Mouse (Mus musculus): ENCODE measurements around the gene Rnf114.
A peak's percentile ranks its signal among the peaks of the same experiment; 100 is the strongest.

Gene Rnf114

DNA sequence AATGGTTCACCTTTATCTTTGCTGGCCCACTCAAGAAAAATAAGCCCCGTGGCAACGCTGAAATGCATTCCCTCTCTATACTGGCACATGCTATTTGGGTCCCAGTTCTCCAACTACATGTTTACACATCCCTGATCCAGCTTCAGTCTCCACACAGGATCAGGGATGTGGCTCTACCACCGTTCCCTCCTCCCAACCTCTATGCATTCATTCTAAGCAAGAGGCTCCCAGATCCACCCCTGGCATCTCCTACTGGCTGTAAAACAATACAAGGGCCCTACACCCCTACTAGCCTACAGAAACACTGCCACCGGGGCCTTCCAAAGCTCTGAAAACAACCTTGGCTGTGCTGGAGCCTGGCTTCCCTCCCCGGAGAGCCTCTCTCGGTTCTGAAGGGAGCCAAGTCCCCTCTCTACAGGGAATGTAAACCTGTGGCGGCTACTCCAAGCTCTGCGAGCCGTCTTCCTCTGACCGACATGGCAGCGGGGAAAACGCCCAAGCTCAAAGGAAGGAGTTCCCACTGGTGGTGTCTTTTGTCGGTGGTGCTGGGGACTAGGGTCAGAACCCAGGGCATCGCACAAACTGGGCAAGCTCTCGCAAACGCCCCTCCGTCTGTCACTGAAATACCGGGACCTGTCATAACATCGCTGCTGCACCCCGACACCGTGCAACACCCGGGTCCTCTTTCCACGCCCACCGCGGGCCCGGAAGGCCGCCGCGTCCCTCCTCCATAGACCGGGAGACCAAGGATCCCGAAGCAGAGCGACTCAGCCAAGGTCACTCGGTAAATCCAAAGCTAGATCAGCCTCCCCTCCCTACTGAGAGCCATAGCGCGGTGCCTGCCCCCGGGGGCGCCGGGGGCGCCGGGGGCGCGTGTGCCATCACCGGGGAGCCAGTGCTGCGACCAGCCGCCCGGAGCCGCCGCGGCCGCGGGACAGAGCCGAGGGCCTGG, at the start of gene Rnf114:
Rnf114 (plus strand) TSS at position 889 of the 952 bp plus-strand sequence.
- peak; percentile 34 for DNase-seq

DNA sequence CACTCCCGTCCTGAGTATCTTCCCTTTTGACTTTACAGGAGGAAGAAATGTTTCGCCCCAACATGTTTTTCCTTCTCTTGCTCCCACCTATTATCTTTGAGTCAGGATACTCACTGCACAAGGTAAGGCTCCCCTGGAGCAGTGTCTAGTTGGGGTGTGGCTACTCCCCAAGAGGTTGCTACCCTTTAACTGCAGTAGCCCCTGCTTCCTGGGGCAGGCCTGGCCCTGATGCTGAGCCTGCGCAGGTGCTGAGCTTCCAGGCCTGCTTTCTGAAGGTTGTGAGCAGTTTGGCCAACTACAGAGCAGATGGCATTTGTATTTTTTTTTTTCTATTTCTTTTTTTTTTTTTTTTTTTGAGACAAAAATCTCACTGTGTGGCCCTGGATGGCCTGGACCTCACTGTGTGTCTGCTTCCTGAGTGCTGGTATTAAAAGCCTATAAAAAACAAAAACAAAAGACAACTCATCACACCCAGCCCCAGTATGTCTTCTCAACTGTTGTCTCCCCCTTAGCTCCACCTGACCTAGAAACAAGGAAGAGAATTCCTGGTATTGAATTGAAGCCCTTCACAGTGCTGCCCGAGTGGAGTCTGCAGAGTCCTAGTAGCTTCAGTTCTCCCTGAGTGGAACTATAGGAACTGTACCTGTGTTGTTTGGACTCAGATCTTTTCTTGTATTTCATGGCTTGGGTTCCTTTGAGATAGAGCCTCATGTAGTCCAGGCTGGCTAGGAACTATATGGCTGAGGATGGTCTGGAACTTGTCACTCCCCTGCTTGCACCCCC, 48.8 kb upstream of the Rnf114 start:
- no peak for DNase-seq

DNA sequence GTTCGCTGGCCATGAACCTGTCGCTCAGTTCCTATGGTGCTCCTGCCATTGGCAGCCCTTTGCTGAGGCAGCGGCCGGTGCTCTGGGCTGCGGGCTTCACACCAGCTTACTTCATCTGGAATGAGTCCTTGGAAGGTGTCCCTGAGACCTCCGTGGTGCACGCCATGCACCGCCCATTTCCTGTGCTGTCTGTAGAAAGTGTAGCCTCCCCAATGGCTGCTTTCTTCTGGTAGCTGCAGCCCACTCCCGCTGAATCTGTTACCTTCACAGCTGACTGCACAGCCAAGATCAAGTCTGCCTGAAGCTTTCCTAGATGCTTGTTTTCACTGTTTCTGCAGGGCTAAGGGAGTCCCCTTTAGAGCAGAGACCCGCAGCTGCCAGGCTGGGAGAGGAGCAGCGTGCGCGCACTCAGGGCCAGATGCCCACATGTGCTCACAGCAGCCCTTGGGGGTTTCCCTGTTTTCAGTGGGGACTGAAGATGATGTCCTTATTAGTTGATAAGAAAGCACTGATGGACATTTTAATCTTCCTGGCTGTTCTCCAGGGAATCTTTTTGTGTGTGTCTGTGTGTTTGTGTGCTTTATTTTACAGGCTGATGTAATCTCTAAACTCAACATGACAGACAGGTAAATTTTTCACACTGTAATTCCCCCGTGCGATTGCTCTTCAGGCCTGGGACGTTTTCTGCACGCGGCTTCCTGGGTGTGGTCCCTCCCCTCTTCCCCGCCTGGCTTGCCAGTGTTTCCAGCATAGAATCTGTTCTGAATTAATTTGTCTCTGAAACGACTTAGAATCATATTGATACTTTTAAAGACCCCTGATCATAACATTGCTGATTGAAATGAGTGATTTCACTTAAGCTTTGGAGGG, 46.3 kb upstream of the Rnf114 start:
- DNase-seq = no peak

DNA sequence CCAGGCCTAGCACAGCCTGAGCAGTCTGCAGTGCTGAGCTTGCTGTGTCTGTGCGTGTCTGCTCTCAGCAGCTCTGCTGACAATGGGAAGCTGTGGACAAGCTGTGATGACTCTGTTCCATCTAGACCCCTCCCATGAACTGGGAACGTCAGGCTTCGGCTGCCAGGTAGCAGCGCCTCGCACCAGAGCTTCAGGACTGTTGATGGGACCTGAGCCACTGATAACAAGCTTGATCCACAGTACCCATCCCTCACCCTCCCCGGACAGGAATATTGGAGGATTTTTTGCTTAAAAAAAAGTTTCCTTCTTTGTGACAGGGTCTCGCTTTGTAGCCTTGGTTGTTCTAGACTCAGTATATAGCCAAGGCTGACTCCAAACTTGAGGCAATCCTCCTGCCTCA, 45.2 kb upstream of the Rnf114 start:
- no peak for DNase-seq

DNA sequence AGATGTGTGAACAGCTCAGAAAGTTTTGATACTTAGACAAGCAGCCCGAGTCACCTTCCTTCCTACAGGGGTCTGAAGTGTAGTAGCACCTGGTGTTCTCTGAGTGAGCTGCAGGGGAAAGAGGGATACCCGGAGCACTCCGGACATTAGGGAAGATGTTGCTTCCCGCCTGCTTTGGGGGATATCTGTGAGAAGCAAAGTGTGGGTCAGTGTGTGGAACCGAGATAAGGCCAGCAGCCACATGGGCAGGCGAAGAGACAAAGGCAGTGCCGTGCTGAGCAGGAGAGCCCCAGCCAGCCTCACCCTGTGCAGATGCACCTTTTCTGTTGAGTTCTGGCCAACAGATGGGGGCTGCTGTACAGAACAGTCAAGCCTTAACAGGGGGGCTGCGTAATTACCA, 44.8 kb upstream of the Rnf114 start:
- DNase-seq = no peak

DNA sequence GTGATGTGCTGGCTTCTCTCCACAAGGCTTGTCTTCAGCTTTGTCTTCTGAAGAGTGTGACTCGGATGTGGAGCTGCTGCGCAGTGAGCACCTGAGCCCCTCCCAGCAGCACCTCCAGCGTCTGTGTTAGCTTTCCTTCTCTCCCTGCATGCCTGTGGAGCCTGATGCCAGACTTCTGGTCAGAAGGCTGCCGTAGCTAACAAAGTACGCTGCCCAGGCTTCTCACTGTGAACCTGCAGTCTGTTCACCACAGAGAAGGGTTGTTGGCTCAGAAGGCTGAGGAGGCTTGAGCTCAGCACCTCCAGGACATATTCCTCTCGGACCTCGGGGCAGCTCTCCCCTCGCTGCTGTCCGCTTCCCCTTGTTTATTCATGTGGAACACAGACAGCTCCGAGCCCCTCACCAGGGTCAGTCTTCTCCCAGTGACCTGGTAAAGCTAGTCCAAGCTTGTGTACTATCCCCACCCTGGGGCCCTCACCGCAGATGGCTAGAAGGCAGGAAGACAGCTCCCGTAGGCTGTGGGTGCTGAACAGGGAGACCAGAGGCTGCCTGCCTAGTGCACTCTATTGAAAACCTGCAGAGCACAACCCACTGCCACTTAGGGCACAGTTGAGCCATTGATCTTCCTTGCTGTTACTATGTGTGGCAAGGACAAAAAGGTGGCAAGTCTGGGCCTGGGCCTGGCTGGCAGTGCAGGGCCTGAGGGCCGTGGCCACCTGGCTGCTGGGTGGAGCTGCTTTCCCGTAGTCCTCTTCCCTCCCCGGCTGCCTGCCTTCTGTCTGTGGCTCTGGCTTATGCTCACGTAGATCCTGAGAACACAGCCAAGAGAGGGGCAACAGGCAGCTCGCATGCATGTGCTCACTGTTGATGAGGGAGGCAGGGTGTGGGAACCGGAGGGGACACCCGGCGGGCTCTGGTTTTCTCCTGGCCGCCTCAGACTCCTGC, 42.8 kb upstream of the Rnf114 start:
- DNase-seq = no peak

DNA sequence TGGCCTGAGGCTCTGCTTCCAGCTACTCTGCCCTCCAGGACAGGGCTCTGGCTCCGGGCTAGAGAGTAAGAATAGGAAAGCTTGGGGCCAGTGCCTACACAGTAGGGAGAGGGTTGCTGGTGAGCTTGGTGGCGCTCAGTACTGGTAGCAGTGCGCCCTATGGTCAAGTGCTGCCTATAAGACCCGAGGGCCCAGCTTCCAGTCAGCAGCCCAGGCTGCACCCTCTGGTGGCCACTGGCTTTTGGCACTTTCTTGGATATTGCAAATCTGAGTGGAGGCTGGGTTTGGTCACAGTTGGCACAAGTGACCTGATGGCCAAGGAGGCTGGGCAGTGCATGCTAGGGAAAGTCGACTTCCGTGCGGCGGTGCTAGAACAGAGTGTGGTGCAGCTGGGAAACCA, 41.8 kb upstream of the Rnf114 start:
- DNase-seq = no peak

DNA sequence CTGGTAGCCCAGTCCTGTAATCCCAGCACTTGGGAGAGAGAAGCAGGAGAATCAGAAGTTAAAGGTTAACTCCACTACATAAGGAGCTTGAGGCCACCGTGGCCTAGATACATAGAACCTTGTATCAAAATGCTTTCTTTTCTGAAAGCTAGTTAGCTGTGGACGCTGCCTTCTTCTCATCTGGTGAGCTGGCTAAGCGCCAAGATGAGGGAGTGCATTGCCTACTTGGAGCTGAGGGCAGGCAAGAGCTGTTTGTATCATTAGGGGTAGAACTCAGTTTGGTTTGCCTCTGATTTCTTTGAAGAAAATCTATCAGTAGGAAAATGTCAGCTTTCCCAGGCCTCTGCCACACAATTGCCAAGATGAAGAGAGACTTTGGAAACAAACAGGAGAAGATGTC, 38.6 kb upstream of the Rnf114 start:
- DNase-seq = no peak

DNA sequence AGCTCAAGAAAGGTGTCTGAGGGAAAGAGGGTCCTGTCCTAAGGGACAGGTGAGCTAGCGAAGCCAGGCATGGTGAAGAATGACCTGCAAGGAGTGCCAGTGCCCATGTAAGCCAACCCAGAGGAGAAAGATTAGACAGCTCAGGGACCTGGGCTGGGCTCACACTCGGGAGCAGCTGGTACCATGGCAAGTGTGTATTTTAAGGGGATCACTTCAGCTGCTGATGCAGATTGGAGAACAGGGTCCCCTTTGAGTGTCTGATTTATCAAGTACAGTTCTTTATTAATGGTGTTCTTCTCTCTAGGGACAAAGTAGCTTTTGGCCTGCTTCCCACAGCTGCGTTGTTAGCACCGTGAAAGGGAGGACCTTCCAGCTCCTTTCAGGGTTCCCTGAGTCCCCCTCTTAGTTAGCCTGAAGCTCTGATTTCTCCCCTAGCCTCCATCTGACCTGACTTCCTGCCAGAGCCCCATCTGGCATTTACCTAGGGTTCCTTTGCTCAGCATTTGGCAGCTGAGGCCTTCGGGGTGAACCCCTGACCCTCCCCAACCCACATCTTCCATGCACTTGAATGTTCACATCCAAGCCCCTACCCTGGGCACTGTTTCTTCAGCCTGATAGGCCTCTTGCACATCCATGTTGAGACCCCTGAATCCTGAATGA, 36.0 kb upstream of the Rnf114 start:
- DNase-seq = no peak

DNA sequence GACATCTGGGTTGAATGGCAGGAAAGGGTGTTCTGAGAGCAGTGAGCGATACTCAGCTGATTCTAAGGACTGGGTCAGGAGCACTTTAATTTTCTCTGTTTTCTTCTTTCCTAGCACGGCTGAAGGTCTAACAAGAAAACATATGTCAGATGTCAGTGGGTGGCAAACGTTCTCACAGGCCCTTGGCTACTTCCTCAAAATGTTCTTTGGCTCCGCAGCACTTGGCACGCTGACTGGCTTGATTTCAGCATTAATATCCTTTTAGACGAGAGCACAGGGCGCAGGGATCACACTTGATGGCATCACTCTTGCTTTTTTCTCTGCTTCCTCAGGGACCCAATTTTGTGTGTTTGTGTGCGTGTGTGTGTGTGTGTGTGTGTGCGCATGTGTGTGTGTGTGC, 35.2 kb upstream of the Rnf114 start:
- DNase-seq = no peak

DNA sequence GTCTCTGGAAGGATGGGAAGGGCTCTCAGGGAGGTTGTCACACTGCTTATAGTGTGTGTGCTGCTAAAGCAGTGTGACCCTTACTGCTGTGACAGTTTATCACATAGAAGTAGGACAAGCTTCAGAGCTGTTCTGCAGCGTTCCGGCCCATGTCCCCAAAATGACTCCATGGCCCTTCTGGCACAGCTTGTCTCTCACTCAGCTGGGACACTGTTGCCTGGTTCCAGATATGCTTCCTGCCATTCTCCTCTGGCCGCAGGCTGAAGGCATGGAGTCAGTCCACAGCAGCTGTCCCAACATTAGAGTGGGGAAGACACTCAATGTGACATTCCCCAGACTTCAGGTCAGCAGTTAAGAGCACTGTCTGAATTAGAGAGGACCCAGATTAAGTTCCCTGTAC, 33.9 kb upstream of the Rnf114 start:
- DNase-seq = no peak

DNA sequence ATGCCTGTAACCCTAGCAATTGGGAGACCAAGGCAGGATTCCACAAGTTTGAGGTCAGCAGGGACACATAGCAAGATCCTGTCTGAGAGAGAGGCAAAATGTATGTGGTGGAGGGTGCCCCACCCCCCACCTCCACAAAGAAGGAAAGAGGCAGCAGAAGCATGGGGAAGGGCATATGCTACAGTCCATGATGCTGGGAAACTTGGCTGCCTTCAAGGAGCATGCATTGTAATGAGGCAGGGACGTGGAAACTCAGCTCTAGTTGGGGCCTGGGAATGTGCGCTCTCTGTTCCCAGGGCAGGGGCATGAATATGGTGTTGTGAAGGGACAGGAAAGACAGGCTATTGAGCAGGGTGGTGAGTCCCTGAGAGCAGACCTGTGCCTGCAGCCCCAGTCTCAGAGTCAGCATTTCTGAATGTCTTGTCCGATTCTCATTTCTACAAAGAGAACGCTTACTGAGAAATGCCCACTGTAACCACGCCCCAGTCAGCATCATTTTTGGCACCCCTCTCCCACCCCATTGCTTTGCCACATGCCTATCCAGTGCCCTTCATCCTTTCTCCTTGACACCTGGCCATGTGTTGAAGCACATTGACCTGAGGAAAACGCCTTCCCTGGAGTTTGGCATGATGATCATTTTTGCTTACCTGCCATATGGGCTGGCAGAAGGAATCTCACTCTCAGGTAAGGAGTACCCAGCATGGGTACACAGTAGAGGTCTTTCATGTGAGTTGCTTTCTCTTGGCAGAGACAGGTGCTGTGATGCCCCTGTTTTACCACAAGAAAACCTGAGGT, 33.2 kb upstream of the Rnf114 start:
- no peak for DNase-seq

DNA sequence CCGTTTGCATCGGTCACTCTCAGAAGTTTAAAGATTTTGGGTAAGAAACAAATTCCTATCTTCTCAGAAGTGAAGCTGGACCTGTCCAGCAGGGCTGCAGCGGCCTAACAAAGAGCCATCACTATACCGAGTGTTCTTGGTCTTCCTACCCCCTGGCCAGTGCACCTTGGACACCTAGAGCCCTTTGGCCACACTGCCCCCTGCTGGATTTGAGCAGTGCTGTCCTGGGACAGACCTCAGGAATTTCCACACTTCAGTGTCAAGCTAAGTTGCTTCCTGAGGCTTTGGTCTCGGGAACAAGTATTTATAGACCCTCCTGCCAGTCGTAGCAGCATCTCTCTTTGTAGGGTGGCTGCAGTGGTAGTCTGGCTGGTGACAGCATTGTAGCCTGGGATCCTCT, 29.5 kb upstream of the Rnf114 start:
- DNase-seq = peak; percentile 79

DNA sequence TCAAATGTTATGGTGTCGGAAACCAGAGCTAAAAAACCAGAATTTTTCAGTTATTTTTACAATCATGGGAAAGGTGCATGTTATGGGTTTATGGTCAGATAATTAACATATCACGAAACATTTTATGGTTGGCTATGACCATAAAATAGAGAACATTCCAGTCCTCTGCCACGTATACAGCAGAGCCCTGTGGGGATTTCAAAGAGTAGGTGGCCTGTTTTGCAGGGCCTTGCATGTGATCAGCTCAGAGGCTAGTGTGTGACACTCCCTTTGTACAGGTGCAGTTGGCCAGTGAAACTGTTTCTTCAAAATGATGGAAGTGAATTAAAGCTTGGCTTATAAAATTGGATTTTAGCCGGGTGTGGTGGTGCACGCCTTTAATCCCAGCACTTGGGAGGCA, 28.6 kb upstream of the Rnf114 start:
- no peak for DNase-seq

DNA sequence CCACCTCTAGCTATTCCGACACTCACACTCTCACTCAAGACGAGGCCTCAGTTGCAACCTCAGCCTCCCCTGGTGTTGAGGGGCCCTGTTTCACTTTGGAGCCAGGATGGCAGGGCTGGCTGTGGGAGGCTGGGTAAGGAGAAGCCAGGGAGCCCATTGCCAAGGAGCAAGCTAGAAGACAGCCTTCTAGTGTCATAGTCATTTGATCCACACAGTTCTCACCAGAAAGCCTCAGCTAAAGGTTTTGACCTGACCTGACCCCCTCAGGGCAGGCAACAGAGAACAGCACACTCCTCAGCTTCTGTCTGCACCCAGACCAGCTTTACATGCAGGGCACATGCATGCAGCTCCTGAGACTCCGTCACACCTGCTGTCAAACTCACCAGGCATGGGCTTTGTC, 26.5 kb upstream of the Rnf114 start:
- DNase-seq = no peak

DNA sequence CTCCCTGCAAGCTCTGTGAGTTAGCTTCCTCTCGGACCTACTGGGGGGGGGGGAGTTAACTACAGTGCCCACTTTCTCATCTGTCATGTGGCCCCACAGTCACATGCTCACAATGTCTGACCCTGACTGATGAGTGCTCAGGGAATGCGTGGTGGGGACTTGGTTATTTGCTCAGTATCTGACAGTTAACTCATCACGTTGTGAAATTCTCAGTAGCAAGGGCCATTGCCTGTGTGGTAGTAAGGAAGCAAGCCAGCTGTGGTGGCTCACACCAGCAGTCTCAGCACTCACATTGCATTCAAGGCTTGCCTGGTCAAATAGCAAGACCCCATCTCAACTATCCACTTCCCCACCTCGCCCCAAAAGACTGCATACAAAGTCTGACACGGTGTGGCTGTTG, 25.2 kb upstream of the Rnf114 start:
- no peak for DNase-seq

DNA sequence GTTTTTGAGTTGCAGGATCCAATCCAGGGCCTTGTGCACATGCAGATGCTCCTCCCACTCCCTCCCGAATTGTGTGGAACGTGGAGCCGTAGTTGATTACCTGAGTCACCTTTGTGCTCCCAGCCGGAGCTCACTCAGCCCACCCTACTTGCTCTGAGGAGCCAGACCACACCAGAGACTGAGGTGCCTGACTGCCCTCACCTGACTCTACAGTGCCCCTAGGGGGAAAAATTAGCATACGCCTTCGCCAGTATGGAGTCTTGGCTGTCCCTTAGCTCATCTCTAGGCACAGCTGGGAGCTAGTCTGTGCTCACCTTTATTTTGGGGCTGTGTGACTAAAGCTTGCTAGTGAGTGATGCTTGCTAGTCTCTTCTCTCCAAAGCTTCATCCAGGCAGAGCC, 24.0 kb upstream of the Rnf114 start:
- no peak for DNase-seq

DNA sequence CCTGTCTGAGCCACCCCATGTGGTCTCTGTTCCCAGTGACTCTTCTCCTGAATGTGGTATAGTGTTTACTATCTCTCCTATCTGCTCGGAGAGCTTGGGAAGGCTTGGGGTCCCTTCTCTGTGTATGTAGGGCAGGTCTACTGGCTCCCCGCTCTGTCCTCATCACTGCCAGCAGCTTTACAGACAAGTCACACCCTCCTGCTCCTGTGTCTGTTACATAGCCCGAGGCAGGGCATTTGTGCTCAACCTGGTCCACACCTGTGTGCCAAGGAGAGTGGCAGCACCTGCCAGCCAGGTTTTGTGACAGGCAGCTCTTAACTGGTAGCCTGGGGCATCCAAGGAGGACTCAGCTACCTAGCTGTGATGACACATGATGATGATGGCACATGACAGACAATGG, 21.8 kb upstream of the Rnf114 start:
- no peak for DNase-seq

DNA sequence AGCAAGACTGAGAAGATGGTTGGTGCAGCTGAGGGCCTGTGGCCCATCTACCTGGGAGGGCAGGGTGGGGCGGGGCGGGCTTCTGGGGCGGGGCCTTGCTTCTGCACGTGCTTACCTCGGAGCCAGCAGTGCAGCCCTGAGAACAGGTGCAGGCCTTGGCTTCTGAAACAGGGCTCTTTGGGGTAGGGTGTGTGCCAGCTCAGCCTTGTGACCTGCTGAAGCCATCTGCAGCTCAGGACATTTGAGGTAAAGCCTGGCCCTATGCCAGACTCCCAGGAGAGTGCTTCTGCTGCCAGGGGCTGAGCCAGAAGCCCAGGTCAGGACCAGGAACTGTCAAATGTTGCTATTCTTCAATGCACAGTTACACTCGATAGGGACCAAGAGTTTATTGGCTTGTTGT, 20.9 kb upstream of the Rnf114 start:
- DNase-seq = no peak

DNA sequence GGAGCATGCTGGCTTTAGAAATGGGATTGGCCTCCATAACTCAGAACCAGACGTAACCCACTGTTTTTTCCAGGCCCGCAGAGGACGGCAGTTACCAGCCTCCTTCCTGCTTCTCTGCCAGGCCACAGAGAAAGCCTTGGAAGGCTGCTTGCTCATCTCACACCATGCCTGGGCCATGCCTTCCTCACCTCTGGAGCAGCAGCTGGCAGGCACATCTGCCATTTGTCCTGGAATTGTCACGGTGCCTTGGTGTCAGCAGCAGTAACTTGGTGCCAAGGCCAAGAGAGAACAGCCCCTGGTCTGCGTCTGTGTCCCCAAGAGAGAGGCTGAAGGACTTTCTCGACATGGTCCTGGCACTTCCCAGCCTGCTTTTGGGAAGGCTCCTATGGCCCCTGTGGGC, 18.2 kb upstream of the Rnf114 start:
- no peak for DNase-seq

DNA sequence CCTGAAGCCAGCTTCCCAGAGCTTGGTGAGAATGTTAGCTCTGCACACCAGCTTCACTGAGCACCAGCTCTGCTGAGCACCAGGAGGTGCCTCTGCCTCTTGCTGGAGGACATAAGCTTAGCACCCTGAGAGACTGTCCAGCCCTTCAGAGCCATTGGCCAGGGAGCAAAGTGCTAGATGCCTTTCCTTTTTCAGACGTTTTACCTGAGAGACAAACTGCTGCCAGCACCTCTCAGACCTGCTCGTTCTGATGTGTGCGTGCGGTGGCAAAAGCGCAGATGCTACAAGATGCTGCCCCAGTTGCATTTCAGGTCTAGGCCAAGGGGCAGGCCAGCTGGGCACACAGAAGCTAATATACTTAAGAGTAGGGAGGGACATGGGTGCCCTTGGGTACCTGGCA, 16.8 kb upstream of the Rnf114 start:
- DNase-seq = no peak

Data from embryo, embryonic 11 days (tissue).